Mouse (Mus musculus): Measurements from ENCODE around the gene Gpr137.

DNA sequence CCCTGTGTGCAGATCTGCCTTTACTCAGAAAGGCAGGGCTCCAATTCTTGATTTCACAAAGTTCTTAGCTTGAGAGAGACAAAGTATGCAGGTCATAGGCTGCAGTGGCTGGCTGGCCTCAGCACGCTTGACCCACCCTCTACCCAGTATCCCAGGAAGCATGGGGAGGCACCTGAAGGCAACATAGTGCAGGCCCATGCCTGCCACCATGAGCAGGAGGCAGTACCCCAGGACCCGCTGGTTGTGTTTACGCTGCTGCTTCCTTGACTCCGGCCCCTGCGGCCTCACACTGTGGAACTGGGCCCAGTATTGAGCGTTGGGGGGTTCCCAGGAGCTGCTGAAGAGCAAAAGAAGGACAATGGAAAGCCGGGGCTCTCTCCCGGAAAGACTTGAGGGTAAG is 47.0 kb upstream of the Gpr137 start:
- TF ChIP-seq CTCF (IDR thresholded peaks at IDR 0.05; ENCODE audit: low read depth) (no peak), EP300 (optimal IDR thresholded peaks at IDR 0.05) (no peak)

Data from stomach, postnatal 0 days (tissue).